Mouse (Mus musculus): ENCODE results near the gene Socs7. TPM values are rescaled to one million over a fixed set of nuclear protein-coding genes. Genes with fewer than 3 reads are reported as not detected.

The Socs7 gene
- polyA plus RNA-seq, 1 experiment = 17.3 TPM

DNA sequence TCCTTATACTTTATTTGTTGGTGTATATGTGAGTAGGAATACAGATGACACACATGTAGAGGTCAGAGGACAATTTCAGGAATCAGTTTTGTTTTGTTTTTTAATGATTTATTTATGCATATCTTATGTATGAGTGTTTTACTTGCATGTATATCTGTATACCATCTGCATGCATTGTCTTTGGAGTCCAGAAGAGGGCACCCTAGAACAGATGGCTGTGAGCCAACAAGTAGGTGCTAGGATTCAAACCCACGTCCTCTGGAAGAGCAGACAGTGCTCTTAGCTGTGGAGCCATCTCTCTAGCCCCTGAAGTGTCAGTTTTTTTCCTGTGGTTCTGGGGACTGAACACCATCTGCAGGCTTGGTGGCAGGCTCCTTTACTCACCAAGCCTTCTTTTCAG is 37.1 kb upstream of the Socs7 start:
- H3K4me1 ChIP-seq (replicated peaks; ENCODE audit: control insufficient read depth, insufficient read depth, low read length) = no peaks in the 10 kb centered on the region
- WGBS = 60% methylated on average over 1 of the region's 1 CpGs
- H3K4me3 ChIP-seq (ENCODE audit: control insufficient read depth, insufficient read depth, low read length) = no peak overlapping the region
- peaks cover 11% of the 10 kb centered on the region; the same call in 1 of the 2 replicates for H3K36me3 ChIP-seq (ENCODE audit: control insufficient read depth, insufficient read depth, low read length)
- DNase-seq = peak; percentile 34
- TF ChIP-seq CTCF (IDR thresholded peaks at IDR 0.05; ENCODE audit: borderline replicate concordance, control insufficient read depth, extremely low read depth, insufficient read depth, low read length, poor library complexity) (no peak), POLR2A (IDR thresholded peaks at IDR 0.05; ENCODE audit: control insufficient read depth, extremely low read depth, insufficient read depth, low read length, poor library complexity) (no peak)
- no peak overlapping the region for H3K27ac ChIP-seq (ENCODE audit: control insufficient read depth, insufficient read depth, low read length)
- no peaks in the 10 kb centered on the region for H3K27me3 ChIP-seq (ENCODE audit: control insufficient read depth, insufficient read depth, low read length)

DNA sequence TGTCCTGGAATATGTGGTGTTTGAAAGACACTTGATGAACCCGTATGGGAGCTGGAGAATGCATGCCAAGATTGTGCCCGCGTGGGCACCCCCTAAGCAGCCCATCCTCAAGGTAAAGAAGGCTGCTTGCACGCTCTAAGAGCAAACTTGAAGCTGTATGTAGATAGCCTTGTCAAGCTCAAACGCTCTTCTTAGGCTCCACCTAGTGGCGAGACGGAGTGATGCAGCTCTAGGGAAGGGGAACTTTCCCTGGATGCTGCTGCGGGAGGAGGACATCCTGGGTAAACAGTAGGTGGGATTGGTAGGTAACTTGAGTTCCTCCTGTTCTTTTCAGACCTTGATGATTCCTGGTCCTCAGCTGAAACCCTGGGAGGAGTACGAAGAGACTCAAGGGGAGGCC is 34.2 kb upstream of the Socs7 start:
- H3K27me3 ChIP-seq (ENCODE audit: control insufficient read depth, insufficient read depth, low read length) = no peaks in the 10 kb centered on the region
- no peak overlapping the region for H3K4me3 ChIP-seq (ENCODE audit: control insufficient read depth, insufficient read depth, low read length)
- no peak for TF ChIP-seq POLR2A (IDR thresholded peaks at IDR 0.05; ENCODE audit: control insufficient read depth, extremely low read depth, insufficient read depth, low read length, poor library complexity)
- peak; percentile 80; the same call in 1 of the 2 replicates for TF ChIP-seq CTCF (IDR thresholded peaks at IDR 0.05; ENCODE audit: borderline replicate concordance, control insufficient read depth, extremely low read depth, insufficient read depth, low read length, poor library complexity)
- peak; percentile 60 for DNase-seq
- no peak overlapping the region for H3K27ac ChIP-seq (ENCODE audit: control insufficient read depth, insufficient read depth, low read length)
- WGBS = 27% methylated on average over 9 of the region's 9 CpGs
- peaks cover 11% of the 10 kb centered on the region; the same call in 1 of the 2 replicates for H3K36me3 ChIP-seq (ENCODE audit: control insufficient read depth, insufficient read depth, low read length)
- no peaks in the 10 kb centered on the region for H3K4me1 ChIP-seq (replicated peaks; ENCODE audit: control insufficient read depth, insufficient read depth, low read length)

DNA sequence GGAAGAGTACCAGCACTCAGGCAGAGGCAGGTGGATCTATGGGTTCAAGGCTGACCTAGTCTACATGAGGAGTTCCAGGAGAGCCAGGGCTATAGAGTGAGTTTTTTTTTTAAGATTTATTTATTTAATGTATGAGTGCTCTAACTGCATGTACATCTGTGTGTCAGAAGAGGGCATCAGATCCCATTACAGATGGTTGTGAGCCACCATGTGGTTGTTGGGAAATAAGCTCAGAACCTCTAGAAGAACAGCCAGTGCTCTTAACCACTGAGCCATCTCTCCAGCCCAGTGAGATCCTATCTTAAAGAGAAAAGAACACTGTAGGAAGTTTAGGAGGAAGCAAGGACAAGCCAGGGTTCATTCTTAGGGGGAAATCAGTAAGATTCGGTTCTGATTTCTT is 32.0 kb upstream of the Socs7 start:
- no peak overlapping the region for H3K27ac ChIP-seq (ENCODE audit: control insufficient read depth, insufficient read depth, low read length)

DNA sequence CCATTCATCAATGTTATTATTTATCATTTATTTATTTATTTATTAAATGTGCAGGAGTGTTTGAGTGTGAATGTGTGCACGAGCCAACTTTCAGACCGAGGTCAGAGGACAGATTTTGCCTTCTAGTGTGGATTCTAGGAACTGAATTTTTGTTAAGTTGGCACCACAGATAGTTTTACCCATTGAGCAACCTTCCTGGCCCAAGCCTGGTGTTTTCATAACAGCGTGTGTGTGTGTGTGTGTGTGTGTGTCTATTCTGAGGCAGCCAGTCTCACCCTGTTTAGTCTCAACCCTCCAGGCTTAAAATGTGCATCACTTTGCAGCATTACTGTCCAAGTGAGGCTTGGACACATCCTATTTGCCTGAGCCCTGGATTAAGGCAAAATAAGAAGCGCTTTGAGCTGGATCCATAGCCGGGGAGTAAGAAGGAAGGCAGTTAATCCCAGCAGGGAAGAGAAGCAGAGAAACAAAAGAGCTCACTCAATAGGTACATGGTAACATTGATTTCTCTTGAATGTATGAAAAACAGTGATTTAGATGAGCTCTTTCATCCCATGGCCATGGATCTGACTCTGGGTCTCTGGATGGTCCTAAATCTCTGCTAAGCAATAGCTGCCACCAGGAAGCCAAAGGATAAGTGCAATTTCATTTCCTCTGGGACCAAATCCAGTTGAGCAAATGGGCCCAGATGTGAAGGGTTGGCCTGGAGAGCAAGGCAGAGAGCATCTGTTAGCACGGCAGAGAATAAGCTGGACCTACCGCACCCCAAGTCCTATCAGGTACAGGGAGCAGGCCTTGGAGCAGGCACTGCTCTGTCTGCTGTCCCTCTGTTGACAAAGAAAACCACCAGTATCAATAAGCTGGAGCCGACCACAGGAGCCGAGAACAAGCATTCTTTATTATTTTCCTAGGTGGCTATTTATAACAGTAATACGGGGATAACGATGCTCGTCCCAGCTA is 30.8 kb upstream of the Socs7 start:
- TF ChIP-seq CTCF (IDR thresholded peaks at IDR 0.05; ENCODE audit: borderline replicate concordance, control insufficient read depth, extremely low read depth, insufficient read depth, low read length, poor library complexity) = no peak
- 94% methylated on average over 12 of the region's 12 CpGs for WGBS
- DNase-seq = no peak
- Histone ChIP-seq H3K4me1 (replicated peaks; ENCODE audit: control insufficient read depth, insufficient read depth, low read length) (peaks cover 14% of the 10 kb centered on the region), H3K4me3 (ENCODE audit: control insufficient read depth, insufficient read depth, low read length) (no peak overlapping the region), H3K27me3 (ENCODE audit: control insufficient read depth, insufficient read depth, low read length) (no peaks in the 10 kb centered on the region), H3K36me3 (ENCODE audit: control insufficient read depth, insufficient read depth, low read length) (peaks cover 6% of the 10 kb centered on the region; the same call in 1 of the 2 replicates), H3K27ac (ENCODE audit: control insufficient read depth, insufficient read depth, low read length) (no peak overlapping the region)

More for the DNA sequence above, 32.0 kb upstream of the Socs7 start:
- TF ChIP-seq POLR2A (IDR thresholded peaks at IDR 0.05; ENCODE audit: control insufficient read depth, extremely low read depth, insufficient read depth, low read length, poor library complexity) (no peak), CTCF (IDR thresholded peaks at IDR 0.05; ENCODE audit: borderline replicate concordance, control insufficient read depth, extremely low read depth, insufficient read depth, low read length, poor library complexity) (no peak)
- H3K27me3 ChIP-seq (ENCODE audit: control insufficient read depth, insufficient read depth, low read length) = no peaks in the 10 kb centered on the region
- H3K4me3 ChIP-seq (ENCODE audit: control insufficient read depth, insufficient read depth, low read length) = no peak overlapping the region
- H3K4me1 ChIP-seq (replicated peaks; ENCODE audit: control insufficient read depth, insufficient read depth, low read length) = 0 out of 2 replicates have a peak, but pooled peaks cover 3% of the 10 kb centered on the region
- no peak for DNase-seq
- 94% methylated on average over 1 of the region's 1 CpGs for WGBS
- peaks cover 11% of the 10 kb centered on the region; the same call in 1 of the 2 replicates for H3K36me3 ChIP-seq (ENCODE audit: control insufficient read depth, insufficient read depth, low read length)

DNA sequence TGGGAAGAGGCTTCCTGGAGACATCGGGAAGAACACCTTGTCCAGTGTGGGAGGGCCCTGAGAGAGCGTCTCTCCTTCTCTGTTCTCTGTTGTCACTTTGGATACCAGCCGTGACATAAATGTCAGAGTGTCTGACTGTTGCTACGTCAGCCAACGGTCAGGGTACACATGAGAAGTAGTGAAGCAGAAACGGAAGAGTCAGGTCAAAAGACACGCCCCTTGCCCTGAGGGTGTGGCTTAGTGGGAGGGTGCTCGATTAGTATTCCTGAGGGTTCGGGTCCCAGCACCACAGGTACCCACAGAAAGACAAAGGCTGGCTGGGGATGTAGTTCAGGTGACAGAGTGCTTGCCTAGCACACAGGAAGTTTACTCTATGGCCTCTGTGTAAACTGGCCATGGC is 29.3 kb upstream of the Socs7 start:
- no peaks in the 10 kb centered on the region for H3K27me3 ChIP-seq (ENCODE audit: control insufficient read depth, insufficient read depth, low read length)
- H3K4me1 ChIP-seq (replicated peaks; ENCODE audit: control insufficient read depth, insufficient read depth, low read length) = peaks cover 18% of the 10 kb centered on the region
- TF ChIP-seq POLR2A (IDR thresholded peaks at IDR 0.05; ENCODE audit: control insufficient read depth, extremely low read depth, insufficient read depth, low read length, poor library complexity) = no peak
- no peak for TF ChIP-seq CTCF (IDR thresholded peaks at IDR 0.05; ENCODE audit: borderline replicate concordance, control insufficient read depth, extremely low read depth, insufficient read depth, low read length, poor library complexity)
- WGBS = 82% methylated on average over 9 of the region's 9 CpGs
- peaks cover 6% of the 10 kb centered on the region; the same call in 1 of the 2 replicates for H3K36me3 ChIP-seq (ENCODE audit: control insufficient read depth, insufficient read depth, low read length)
- DNase-seq = no peak
- no peak overlapping the region for H3K4me3 ChIP-seq (ENCODE audit: control insufficient read depth, insufficient read depth, low read length)
- no peak overlapping the region for H3K27ac ChIP-seq (ENCODE audit: control insufficient read depth, insufficient read depth, low read length)

DNA sequence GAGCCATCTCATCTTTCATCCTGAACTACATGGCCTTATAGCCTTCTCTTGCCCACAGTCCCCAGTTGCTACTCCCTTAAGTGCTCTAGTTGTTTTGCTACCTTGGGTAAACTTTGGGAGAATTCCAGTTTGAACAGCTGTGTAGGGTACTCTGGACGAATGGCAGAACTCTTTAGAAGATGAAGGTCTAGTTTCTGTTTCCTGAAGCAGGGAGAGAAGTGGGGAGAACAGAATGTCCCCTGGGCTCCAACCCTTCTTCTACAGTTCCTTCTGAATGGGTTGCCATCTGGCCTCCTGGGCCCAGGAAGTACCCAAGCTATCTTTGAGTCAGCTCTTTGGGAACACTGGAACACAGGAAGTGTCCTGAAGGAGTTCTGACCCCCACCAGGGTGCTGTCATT is 28.5 kb upstream of the Socs7 start:
- TF ChIP-seq POLR2A (IDR thresholded peaks at IDR 0.05; ENCODE audit: control insufficient read depth, extremely low read depth, insufficient read depth, low read length, poor library complexity) (no peak), CTCF (IDR thresholded peaks at IDR 0.05; ENCODE audit: borderline replicate concordance, control insufficient read depth, extremely low read depth, insufficient read depth, low read length, poor library complexity) (no peak)
- no peak for DNase-seq
- WGBS = 68% methylated on average over 1 of the region's 1 CpGs
- no peak overlapping the region for H3K27ac ChIP-seq (ENCODE audit: control insufficient read depth, insufficient read depth, low read length)
- H3K36me3 ChIP-seq (ENCODE audit: control insufficient read depth, insufficient read depth, low read length) = peaks cover 3% of the 10 kb centered on the region; the same call in 1 of the 2 replicates
- no peak overlapping the region for H3K4me3 ChIP-seq (ENCODE audit: control insufficient read depth, insufficient read depth, low read length)
- peaks cover 18% of the 10 kb centered on the region for H3K4me1 ChIP-seq (replicated peaks; ENCODE audit: control insufficient read depth, insufficient read depth, low read length)
- no peaks in the 10 kb centered on the region for H3K27me3 ChIP-seq (ENCODE audit: control insufficient read depth, insufficient read depth, low read length)
